Mouse (Mus musculus) small intestine, adult 2 months (tissue): ENCODE data around the gene Sc5d.

ENCODE experiments used
- CTCF ChIP-seq: fragments of 200-500 bp; IDR thresholded peaks from 2 replicates; pipeline ENCODE4 v1.5.1; 2012; ENCODE audit warnings: low read depth, mild to moderate bottlenecking, control low read depth, inconsistent platforms, low read length, moderate library complexity, mixed read lengths; ENCODE audit not compliant: insufficient replicate concordance, insufficient read length; ENCODE audit errors: extremely low read depth
- POLR2A ChIP-seq: fragments of 200-500 bp; IDR thresholded peaks from 2 replicates; pipeline ENCODE4 v1.6.1; 2012; ENCODE audit warnings: low read depth, mild to moderate bottlenecking, control low read depth, inconsistent platforms, low read length, moderate library complexity

DNA sequence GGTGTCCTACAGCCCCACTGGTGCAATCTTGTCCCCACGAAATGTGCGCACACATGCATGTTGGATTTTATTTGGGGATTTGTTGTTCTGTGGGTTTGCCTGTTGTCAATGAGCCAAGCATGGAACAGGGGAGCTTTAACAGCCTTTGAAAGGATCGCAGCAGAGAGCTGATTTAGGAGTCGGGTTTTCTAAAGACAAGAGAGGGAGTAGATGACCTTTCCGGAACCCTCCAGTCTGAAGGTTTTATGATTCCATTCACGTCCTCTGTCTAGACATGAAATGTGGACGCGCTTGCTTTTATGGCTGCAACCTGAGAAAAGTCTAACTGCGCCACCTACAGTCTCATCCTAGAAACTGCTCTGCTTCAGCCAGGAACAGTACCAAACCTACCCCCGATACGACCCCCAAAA is 23.5 kb downstream of the Sc5d start:
- TF ChIP-seq CTCF: no peak; the same call in 1 of the 2 replicates
- TF ChIP-seq POLR2A: no peak
